Mouse (Mus musculus) intestine, postnatal 0 days (tissue): Measurements from ENCODE around the gene Sptssa. TPM values are rescaled to one million over a fixed set of nuclear protein-coding genes. Genes with fewer than 3 reads are reported as not detected.

Source experiments
- ATAC-seq: fragments of 200-750 bp; cut with Nextera tagmentation; 2 replicates; pipeline ENCODE4 v1.8.0; 2017; ENCODE audit warnings: mild to moderate bottlenecking, moderate TSS enrichment, moderate library complexity
- H3K27ac ChIP-seq: fragments of 300-500 bp; sonication (generic); 2 replicates; pipeline ENCODE4 v1.5.1; 2014; ENCODE audit warnings: mild to moderate bottlenecking, low read depth, low read length, moderate library complexity
- H3K27me3 ChIP-seq: fragments of 300-500 bp; sonication (generic); replicated peaks from 2 replicates; pipeline ENCODE4 v1.6.1; 2014; ENCODE audit warnings: low read length, mixed read lengths; ENCODE audit not compliant: control insufficient read depth, insufficient read depth
- H3K36me3 ChIP-seq: fragments of 300-500 bp; sonication (generic); 2 replicates; pipeline ENCODE4 v1.6.1; 2014; ENCODE audit warnings: mild to moderate bottlenecking, moderate library complexity; ENCODE audit not compliant: control insufficient read depth, insufficient read depth
- H3K4me1 ChIP-seq: fragments of 300-500 bp; sonication (generic); replicated peaks from 2 replicates; pipeline ENCODE4 v1.6.1; 2014; ENCODE audit warnings: antibody characterized with exemption, low read length, mixed read lengths; ENCODE audit not compliant: control insufficient read depth, insufficient read depth
- H3K4me2 ChIP-seq: fragments of 300-500 bp; sonication (generic); replicated peaks from 2 replicates; pipeline ENCODE4 v1.6.1; 2014; ENCODE audit warnings: low read depth, mild to moderate bottlenecking, moderate library complexity
- H3K4me3 ChIP-seq: fragments of 300-500 bp; sonication (generic); 2 replicates; pipeline ENCODE4 v1.5.1; 2014; ENCODE audit warnings: low read depth, low read length
- H3K9ac ChIP-seq: fragments of 300-500 bp; sonication (generic); 2 replicates; pipeline ENCODE4 v1.6.1; 2014; ENCODE audit warnings: mild to moderate bottlenecking, low read depth, low read length
- H3K9me3 ChIP-seq: fragments of 300-500 bp; sonication (generic); 2 replicates; pipeline ENCODE4 v1.6.1; 2016; ENCODE audit warnings: mixed run types; ENCODE audit not compliant: control insufficient read depth
- CTCF ChIP-seq: sonication (generic); IDR thresholded peaks from 2 replicates; pipeline ENCODE4 v1.5.1; 2016; ENCODE audit warnings: low read depth, mild to moderate bottlenecking, control low read depth, antibody characterized with exemption, moderate library complexity
- WGBS: fragments of 180-500 bp; shearing (Covaris S2); extraction: QIAGEN DNeasy Blood & Tissue Kit; methylation state at CpG from one replicate; pipeline ENCODE4 v1.1.7; 2014; 5-methylcytosine and 5-hydroxymethylcytosine counted together
- polyA plus RNA-seq: library from polyadenylated mRNA; unstranded; fragments of >200 nt; fragmentation: Nextera tagmentation; extraction: Ambion mirVana; gene quantifications from 2 replicates; pipeline ENCODE4 v1.2.1, GENCODE M21; 2015

Gene Sptssa
- polyA plus RNA-seq, 1 experiment from 2014 or later = 168 TPM

GRCm38 (mm10) chr12:54637033-54637432 is 19.3 kb downstream of the Sptssa start:
- TF ChIP-seq CTCF = no peak
- Histone ChIP-seq H3K9me3 (no peaks in the 10 kb centered on the region), H3K4me3 (no peak overlapping the region), H3K4me1 (no peaks in the 10 kb centered on the region), H3K27ac (no peak overlapping the region), H3K4me2 (no peak overlapping the region), H3K27me3 (no peaks in the 10 kb centered on the region), H3K36me3 (no peaks in the 10 kb centered on the region), H3K9ac (no peak overlapping the region)
- no peak for ATAC-seq
- WGBS = 60% methylated on average over 1 of the region's 1 CpGs

GRCm38 (mm10) chr12:54632141-54632540 is 24.2 kb downstream of the Sptssa start:
- no peak for TF ChIP-seq CTCF
- Histone ChIP-seq H3K27ac (no peak overlapping the region), H3K4me2 (no peak overlapping the region), H3K9me3 (no peaks in the 10 kb centered on the region), H3K9ac (no peak overlapping the region), H3K4me1 (no peaks in the 10 kb centered on the region), H3K27me3 (no peaks in the 10 kb centered on the region), H3K4me3 (no peak overlapping the region), H3K36me3 (no peaks in the 10 kb centered on the region)
- no peak for ATAC-seq
- WGBS = 89% methylated on average over 2 of the region's 2 CpGs

- 52% methylated on average over 2 of the region's 2 CpGs for WGBS
- ATAC-seq = 0 out of 2 replicates have a peak, but pooled peaks have one; percentile 45
- Histone ChIP-seq H3K27ac (no peak overlapping the region), H3K27me3 (no peaks in the 10 kb centered on the region), H3K4me1 (no peaks in the 10 kb centered on the region), H3K9me3 (no peaks in the 10 kb centered on the region), H3K9ac (no peak overlapping the region), H3K4me2 (no peak overlapping the region), H3K36me3 (no peaks in the 10 kb centered on the region), H3K4me3 (no peak overlapping the region)
- TF ChIP-seq CTCF = no peak
Observed at GRCm38 (mm10) chr12:54621942-54622341, 34.4 kb downstream of the Sptssa start.

- no peak for ATAC-seq
- 92% methylated on average over 13 of the region's 13 CpGs for WGBS
Observed at GRCm38 (mm10) chr12:54620042-54620705, 36.2 kb downstream of the Sptssa start.

GRCm38 (mm10) chr12:54608988-54609387 is 47.4 kb downstream of the Sptssa start:
- Histone ChIP-seq H3K9me3 (no peaks in the 10 kb centered on the region), H3K27ac (peak overlapping the region; percentile 62), H3K36me3 (no peaks in the 10 kb centered on the region), H3K27me3 (no peaks in the 10 kb centered on the region), H3K4me1 (0 out of 2 replicates have a peak, but pooled peaks cover 3% of the 10 kb centered on the region), H3K4me3 (no peak overlapping the region), H3K9ac (no peak overlapping the region), H3K4me2 (peak overlapping the region; percentile 41)
- TF ChIP-seq CTCF = no peak
- whole genome bisulfite sequencing = 36% methylated on average over 6 of the region's 6 CpGs
- ATAC-seq = peak; percentile 85

More at GRCm38 (mm10) chr12:54620042-54620705, 36.2 kb downstream of the Sptssa start:
- Histone ChIP-seq H3K27me3 (no peaks in the 10 kb centered on the region), H3K36me3 (no peaks in the 10 kb centered on the region), H3K9ac (no peak overlapping the region), H3K4me2 (no peak overlapping the region), H3K4me1 (no peaks in the 10 kb centered on the region), H3K9me3 (no peaks in the 10 kb centered on the region), H3K4me3 (no peak overlapping the region), H3K27ac (no peak overlapping the region)
- TF ChIP-seq CTCF = no peak

- TF ChIP-seq CTCF = no peak
- peak; percentile 35; the same call in 1 of the 2 replicates for ATAC-seq
- Histone ChIP-seq H3K9me3 (no peaks in the 10 kb centered on the region), H3K36me3 (no peaks in the 10 kb centered on the region), H3K4me1 (no peaks in the 10 kb centered on the region), H3K4me2 (peak overlapping the region; percentile 18; the same call in 1 of the 2 replicates), H3K4me3 (no peak overlapping the region), H3K27ac (peak overlapping the region; percentile 74), H3K27me3 (no peaks in the 10 kb centered on the region), H3K9ac (no peak overlapping the region)
- 25% methylated on average over 3 of the region's 3 CpGs for WGBS
Observed at GRCm38 (mm10) chr12:54605203-54605602, 51.2 kb downstream of the Sptssa start.
